Mouse (Mus musculus): ENCODE data around the gene Ucp2.

Ucp2 gene

DNA sequence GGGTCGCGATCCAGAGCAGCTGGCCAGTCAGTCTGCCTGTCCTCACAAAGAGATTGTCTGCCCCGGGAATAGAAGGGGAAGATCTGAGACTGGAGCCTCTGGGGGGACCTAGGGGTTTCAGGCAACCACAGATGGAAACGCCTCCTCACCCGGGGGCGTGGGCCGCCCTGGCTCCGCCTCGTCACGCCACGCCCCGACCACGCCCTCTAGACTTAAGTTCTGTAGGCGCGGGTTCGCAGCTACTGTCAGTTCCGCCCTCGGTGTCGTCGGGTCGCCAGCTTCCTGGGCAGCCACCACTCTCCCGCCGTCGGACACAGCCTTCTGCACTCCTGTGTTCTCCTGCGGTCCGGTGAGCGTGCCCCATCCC, at the start of gene Ucp2:
Gene Ucp2, plus strand, starts transcription at position 221 of the 367 bp plus-strand sequence.
- DNase-seq (ENCODE audit: low read depth), result no peak

DNA sequence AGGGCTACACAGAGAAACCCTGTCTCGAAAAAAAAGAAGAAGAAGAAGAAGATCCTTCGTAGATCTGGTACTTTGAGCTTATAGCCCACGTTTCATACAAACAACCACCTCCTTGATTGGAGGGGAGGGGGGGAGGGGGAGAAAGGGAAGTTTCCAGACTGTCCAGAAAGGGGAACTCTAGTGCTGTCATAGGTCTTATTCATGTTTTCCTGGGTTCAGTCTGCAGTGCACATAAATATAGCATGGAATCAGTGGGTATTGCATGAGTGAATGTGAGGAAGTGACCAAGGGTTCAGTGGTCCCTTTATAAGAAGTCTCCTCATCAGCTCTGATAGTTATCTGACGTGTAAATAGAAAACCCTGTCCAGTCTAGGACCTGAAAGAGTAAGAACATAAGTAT, 49.4 kb upstream of the Ucp2 start:
- DNase-seq (ENCODE audit: low read depth), result no peak

DNA sequence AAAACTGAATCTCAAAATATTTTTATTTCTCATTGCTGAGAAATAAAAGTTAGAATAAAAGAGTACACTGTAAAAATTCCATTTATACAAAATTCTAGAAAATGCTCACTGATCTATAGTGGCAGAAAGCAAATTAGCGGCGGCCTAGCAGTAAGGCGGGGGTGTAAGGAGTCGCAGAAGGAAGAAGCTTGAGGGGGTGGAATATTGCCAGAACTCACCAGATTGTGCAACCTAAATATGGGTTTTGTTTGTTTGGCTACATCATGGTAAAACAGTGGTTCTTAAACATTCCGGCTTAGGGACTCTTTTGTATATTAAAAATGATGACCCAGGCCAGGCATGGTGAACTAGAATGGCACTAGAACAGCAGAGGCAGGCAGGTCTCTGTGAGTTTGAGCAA, 46.9 kb upstream of the Ucp2 start:
- DNase-seq (ENCODE audit: low read depth), result no peak

DNA sequence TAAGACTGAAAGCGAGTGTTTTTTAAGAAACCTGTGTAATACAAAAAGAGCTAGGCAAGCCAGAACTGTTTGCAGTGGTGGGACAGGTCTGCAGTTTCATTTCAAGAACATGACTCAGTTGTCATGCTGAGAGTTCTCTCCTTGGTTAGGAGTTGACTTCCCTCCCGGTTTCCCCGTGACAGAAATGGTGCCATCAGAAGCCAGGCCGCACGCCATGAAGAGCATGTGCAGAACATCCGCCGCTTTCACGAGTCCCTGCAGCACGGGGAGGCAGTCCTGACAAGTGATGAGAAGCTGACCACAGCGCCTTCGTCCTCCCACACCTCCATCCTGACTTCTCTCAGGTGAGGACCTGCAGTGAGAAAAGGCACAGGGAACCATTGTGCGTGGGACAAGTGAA, 44.6 kb upstream of the Ucp2 start:
- DNase-seq (ENCODE audit: low read depth), result no peak

DNA sequence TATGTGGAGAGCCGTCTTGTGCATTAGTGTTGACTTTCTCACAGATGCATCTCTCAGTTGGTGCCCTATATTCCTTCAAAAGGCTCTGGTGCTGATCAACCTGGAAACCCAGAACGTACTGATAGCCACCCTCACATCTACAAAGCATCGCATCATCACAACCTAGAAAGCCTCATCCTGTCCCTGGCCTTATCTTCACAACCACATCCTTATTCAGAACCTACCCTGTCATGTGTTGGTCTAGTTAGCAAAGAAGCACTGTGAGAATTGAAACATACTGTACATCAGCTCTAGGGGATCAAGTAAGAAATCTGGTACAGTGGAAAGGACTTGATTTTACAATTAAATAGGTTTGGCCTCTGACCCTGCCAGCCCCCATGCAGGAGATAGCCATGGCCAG, 44.2 kb upstream of the Ucp2 start:
- no peak for DNase-seq (ENCODE audit: low read depth)

DNA sequence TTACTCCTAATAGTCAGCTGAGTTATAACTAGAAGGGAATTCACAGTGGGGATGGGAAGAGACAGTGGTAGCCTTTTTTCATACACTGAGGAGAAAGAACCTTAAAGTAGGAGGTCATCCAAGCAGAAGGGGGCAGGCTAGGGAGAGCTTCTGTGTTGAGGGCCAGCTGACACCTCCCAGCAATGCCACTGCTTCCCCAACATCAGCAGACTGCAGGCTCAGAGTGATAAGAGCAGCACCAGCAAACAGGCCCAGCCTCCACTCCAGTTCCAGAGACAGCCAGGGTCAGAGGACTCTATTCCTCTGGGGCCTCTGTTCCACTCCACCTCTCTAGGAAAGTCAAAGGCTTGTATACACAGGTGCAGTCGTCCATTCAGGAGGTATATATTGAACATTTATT, 35.0 kb upstream of the Ucp2 start:
- no peak for DNase-seq (ENCODE audit: low read depth)

DNA sequence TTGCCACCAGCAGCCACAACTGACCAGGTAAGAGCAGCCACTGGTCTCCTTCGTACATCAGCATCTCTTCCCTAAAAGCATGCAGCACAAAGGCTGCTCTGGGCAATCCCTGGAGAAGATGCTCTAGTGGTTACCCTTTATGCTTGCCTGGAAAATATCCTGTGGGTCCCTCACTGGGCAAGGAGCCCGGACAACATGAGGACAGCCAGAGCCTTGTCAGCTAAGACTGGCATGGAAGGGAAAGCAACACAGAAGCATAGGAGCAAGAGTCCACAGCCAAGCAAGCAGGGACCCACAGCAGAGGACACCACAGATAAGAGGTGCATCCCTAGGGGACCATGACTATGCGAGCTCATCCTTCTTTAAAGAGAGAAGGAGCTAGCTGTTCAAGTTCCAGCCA, 33.3 kb upstream of the Ucp2 start:
- no peak for DNase-seq (ENCODE audit: low read depth)

DNA sequence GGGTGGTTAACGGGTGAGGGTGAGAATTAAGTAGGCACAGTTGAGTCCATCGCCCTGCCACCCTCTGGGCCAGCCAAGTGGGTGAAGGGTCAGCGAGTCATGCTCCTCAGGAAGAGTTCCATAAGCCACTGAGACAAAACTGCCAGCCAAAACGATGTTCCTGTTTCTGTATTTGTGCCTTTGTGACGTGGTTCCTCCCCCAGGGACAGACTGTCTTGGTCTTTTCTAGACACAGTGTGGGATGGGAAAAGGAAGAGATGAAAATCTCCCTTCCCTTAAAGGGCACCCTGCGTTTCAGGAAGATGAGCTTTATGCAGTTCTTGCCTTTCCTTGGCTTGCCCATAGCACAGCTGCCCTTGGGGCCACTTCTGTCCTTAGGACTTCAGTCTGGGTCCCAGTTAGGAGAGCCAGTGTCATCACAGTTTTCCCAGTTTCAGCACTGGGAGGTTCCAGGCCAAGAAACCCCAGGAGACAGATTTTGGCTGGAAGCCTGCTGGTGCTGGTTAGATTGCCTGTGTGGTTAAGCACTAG, 31.5 kb upstream of the Ucp2 start:
- DNase-seq (ENCODE audit: low read depth), result peak; percentile 61

DNA sequence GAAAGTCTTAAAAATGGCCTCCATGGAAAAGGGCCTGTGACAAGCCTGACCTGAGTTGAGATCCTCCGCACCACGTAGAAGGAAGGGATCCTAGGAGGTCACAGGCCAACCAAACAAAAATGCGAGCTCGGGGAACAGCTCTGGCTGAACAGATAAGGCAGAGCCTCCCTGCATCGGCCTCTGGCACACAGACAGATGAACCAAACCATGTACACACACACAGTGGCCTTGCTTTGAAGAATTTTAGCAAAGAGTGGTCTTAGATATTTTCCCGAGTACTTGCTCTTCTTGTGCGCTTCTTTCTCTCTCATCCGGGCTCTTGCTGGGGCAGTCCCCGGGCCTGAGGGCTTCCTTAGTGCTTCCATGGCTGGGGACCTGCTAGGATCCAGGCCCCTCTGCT, 29.9 kb upstream of the Ucp2 start:
- no peak for DNase-seq (ENCODE audit: low read depth)

DNA sequence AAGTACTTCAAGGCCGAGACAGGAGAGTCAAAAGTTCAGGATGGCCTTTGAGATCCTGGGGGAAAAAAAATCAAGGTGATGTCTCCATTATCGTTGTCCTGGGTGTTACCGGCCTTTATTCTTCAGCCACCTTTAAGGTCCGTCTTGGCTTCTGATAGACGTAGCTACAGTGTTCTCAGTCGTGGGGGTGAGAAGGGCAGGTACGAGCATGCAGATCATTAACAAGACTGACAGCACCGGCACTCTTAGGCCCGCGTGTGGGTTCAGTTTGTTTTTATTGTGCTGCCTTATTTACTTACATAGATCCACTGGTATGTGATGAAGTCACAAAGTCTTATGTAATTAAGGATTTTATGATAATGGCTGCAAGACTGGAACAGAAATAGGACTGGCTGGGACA, 29.4 kb upstream of the Ucp2 start:
- no peak for DNase-seq (ENCODE audit: low read depth)

DNA sequence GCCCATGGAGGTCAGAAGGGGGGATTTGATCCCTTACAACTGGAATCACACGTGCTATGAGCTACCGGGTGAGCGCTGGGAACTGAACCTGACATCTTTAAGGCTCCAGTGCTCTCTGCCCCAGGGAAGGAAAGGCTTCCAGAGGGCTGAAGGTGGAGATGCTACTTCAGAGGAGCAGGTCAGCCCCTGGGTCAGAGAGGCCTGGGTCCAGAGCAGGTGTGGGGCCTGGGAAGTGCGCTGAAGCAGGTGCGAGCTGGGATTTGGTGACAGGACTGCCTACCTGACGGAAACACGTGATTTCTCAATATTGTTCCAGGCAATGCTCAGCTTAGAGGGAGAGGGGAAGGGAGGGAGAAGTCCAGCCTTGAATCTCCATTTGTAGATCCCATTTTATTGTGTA, 28.9 kb upstream of the Ucp2 start:
- DNase-seq (ENCODE audit: low read depth), result no peak

DNA sequence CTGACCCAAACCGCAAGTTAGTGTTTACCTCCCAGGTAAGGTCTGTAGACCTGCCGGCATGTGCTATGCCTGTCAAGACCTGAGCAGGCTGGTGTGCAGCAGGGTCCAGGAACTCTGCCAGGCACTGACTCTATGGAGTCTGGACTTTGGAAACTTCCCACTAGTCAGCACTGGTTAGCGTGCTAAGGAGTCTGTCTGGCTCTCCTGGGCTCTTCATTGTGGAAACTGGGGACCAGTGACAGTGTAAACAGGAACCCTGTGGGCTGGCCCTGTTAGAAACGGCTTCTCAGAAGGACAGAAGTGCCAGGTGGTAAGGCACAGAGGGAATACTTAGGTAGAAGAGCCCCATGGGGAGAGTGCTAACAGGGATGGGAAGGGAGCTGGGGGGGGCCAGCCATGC, 27.9 kb upstream of the Ucp2 start:
- DNase-seq (ENCODE audit: low read depth), result peak; percentile 65

DNA sequence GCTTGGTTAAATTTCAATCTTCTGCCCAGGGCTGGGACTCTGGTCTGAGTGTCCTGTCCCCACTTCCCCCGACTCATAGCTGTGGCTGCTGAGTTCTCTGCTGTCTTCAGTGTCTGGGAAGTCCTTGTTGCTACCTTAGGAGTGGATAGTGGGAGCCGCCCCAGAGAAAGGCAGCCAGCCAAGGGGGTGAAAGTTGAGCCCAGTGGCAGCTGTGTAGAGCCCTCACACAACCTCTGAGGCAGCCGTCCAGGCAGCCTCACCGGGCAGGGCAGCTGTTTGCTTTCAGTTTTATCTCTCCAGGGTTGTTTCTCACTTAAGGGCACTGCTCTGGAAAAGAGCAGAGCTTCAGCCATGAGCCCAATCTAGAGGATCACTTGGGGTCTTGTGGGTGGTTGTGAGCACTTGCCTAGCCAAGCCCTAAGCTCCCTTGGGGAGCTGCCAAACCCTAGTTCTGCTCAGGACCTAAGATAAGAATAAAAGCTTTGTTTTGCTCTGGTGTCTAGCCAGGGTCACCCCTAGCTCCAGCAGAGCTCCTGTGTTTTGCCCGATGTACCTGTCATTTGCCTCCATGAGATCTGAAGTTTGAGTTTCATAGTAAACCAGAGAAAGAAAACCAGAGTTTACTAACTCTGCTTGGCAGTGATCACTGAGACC, 27.4 kb upstream of the Ucp2 start:
- DNase-seq (ENCODE audit: low read depth), result peak; percentile 86

DNA sequence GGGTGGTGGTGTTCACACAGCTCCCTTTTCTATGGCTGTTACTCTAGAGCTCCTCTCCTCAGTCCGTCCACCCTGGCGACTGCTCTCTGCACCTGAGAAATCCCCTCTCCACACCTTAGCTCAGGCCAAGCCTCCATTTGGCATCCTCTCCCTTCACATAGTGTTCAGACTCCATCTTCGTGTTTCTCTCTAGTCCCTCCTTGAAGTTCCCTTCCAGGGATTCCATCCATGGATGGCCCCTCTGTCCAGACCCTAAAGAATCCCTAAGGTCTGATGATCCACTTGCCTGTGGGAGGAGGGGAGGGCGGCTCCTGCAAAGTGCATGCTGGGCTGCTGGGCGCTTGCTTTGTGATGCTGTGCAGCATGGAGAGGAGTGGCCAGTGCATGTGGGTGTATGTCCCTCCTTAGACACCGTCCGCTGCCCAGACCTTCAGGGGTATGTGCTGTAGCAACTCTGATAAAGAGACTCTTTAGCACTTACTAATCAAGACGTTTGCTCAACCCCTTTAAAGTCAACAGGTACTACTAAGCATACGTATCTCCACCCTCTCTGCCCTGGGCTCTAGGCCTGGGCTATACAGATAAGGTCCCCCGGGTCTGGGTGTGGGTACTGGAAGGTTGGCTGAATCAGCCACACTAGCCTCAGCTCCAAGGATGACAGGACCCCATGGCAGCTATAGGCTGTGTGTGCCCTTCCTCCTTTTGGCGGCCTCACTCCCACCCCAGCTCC, 26.2 kb upstream of the Ucp2 start:
- DNase-seq (ENCODE audit: low read depth), result no peak

DNA sequence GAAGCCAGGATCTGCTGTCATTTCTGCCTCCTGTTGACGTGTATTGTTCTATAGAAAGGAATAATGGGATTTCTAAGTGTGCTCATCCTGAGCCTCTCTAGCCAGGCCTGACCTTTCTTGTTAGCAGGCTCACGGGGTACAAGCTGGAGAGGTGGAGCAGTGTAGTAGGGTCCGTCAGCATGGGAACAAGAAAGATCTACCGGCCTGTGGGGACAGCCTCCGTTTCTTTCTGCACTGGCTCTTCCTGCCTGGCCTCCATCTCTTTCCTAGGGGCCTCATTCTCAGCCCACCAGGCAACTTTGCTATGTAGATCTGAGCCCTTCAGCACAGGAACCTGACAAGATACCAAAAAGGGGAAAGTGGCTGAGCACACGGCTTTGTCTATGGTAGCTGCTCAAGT, 24.4 kb upstream of the Ucp2 start:
- no peak for DNase-seq (ENCODE audit: low read depth)

DNA sequence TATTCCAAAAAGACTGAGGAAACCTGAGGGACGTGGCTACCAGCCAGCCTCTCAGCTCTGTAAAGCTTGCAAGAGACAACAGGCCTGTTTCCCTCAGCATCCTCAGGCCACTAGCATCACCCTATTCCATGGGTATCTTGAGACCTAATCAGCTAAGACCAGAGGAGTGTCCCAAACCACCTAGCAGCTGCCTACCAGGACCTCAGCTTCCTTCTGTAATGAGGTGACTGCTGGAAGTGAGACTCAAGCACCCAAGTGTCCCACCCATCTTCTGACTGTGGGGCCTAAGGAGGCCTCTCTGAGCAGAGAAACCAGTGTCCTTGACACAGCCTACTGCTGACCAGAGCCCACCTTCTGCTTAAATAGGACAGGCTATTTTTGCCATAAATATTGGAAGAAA, 23.6 kb upstream of the Ucp2 start:
- no peak for DNase-seq (ENCODE audit: low read depth)

DNA sequence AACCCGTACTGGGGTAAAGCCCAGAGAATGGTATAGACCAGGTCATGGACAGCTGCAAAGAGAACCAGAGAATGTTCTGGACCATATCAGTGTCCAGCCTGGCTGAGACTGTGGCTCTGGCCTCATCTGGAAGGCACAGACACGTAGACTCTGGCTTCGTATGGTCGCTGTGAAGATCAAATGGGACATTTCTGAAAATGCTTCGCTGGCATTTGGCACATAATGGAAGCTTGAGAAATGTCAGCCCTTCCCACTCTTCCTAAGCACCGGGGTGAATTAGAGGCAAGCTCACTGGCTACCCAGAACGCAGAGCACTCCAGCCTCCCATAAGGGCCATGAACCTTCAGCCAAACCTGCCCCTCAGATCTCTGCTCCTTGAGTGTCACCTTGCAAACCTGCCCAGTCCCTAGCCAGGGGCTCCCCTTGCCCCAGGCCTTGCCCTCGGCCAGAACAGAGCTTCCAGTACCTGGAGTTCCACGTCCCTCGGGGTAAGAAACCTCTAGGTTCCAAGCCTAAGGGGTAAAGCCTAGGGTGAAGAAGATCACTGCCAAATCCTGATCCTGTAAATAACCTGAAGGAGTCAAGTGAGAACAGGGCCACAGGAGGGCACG, 22.2 kb upstream of the Ucp2 start:
- DNase-seq (ENCODE audit: low read depth), result no peak

DNA sequence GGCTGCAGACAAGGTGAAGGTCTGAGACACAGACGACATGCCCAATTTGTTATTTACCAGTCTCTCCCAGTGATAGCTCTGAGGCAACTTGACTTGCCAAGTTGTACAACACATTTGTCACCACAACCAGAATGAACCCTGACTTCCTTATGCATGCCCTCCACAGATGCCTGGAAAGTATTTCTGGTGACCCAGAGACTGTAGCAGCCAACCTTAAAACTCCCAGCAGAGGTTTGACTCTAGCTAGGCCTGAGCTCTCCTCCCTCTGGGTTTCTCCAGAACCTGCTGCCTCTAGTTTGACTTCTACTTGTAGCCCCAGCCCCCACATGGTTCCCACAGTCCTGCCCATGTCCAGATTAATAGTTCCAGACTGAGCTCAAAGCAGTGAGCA, 21.7 kb upstream of the Ucp2 start:
- DNase-seq (ENCODE audit: low read depth), result no peak

DNA sequence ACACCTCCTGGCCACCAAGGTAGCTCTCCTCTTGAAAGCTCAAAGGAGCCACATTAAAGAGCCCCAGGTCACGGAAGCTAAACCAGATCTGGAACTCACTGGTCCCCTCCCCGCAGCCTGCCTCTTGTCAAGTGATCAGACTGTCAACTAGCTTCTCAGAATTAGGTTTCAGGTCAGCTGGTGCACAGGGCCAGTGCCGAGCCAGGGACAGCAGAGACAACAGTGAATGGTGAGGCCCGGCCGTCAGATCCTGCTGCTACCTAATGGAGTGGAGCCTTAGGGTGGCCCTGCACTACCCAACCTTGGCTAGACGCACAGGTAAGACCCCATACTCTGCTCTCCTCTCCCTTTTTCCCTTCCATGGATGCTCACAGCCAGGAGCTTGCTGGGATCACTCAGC, 20.4 kb upstream of the Ucp2 start, which contains the start of gene Ucp3:
Gene Ucp3, plus strand, starts transcription at position 214 of the 400 bp plus-strand sequence.
- no peak for DNase-seq (ENCODE audit: low read depth)

DNA sequence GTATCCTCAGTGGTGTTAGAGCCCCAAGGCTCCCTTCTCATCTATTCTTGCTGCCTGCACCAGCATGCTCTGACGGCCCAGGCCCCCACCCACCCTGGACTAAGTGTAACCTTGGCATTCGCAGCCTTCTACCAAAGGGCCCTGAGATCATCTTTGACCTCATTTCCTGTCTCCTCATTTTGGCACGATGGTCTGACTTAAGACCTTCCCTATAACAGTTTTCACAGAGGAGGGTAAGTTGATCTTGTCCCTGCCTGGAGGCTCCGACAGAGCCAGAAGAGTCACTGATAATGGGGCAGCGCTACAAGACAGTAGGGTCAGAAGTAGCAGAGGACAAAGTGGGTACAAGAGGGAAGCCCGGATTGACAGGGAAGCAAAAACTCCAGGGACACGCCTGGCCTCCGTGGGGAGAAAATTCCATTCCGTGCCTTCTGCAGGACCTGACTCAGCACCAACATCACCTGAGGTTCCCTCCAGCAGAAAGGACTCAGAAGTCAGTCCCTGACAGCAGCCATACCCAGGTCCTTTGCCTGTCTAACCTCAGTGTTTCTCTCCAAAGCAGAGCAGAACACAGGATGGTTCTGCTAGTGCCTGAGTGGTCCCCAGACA, 19.2 kb upstream of the Ucp2 start:
- no peak for DNase-seq (ENCODE audit: low read depth)

DNA sequence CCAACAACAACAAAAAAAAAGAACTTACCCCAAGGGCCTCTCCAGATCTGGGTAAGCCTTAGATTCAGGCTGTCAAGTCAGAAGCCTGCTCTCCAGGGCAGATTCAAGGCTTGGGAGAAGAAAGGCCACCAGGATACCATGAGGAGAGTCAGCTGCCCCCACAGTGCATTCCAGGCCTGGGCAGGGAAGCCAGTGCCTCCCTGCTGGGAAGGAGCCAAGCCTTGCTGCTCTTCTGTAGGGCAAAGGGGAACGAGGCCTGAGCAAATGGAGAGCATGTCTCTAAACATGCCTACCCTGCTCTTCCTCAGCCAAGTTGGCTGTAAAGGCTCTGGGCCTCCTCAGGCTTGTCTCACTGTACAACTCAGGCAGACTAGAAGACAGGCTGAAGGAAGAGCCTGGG, 18.5 kb upstream of the Ucp2 start:
- peak; percentile 42 for DNase-seq (ENCODE audit: low read depth)

DNA sequence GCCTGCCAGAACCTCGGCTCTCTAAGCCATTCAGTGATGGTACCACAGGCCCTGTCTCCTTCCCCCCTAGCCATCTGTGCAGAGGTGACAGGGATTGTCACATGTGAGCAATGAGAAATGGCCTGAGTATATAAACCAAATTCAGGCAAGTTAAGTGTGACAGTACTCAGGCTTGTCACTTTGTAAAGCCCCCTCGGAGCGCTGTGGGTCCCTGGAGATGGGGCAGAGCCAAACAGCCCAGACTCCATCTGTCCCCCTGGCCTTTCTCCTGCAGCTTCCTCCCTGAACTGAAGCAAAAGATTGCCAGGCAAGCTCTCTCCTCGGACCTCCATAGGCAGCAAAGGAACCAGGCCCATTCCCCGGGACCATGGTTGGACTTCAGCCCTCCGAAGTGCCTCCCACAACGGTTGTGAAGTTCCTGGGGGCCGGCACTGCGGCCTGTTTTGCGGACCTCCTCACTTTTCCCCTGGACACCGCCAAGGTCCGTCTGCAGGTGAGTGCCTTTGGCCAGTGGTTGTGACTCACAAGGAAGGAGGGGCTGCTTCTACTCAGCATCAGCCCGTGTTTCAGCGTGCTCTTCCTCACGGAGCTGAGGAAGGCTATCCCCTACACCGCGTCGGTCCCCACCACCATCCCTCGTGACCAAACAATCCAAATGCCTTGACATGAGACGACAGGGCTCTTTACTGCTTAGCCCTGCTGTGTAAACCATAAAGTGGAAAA, 13.9 kb upstream of the Ucp2 start:
- DNase-seq (ENCODE audit: low read depth), result no peak

Measured in fibroblast of lung, adult 2 months (primary cell).